Mouse (Mus musculus): ENCODE measurements around the gene 1700008O03Rik. TPM values are rescaled to one million over a fixed set of nuclear protein-coding genes. Genes with fewer than 3 reads are reported as not detected.

1700008O03Rik gene
- polyA plus RNA-seq, 1 experiment from 2014 or later: 0.83 TPM

GRCm38 (mm10) chr7:44334139-44334538 is 51.5 kb downstream of the 1700008O03Rik start:
- H3K27me3 ChIP-seq (ENCODE audit: insufficient read depth, poor library complexity, severe bottlenecking): peaks cover 85% of the 10 kb centered on the region
- WGBS: 61% methylated on average over 14 of the region's 14 CpGs
- H3K36me3 ChIP-seq: no peaks in the 10 kb centered on the region
- H3K9me3 ChIP-seq: no peaks in the 10 kb centered on the region
- peaks cover 9% of the 10 kb centered on the region for H3K4me1 ChIP-seq
- H3K4me3 ChIP-seq: no peak overlapping the region
- H3K27ac ChIP-seq: no peak overlapping the region
- no peak for DNase-seq (ENCODE audit: low spot score)

DNA sequence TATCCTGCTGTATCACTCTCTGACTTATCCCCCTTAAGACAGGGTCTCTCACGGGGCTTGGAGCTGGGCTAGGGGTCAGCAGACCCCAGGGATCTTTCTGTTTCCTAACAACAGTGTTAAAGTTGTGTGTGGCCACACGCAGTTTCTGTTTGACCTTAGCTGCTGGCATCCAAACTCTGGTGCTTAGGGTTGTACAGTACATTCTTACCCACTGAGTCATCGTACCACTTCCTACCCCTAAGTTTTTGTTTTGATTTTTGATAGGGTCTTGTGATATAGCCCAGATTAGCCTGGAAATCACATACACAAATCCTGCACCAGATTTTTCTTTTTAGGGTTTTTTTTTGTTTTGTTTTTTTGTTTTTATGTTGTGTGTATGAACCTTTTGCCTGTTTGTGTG is 53.3 kb downstream of the 1700008O03Rik start:
- 56% methylated on average over 3 of the region's 3 CpGs for WGBS
- H3K27me3 ChIP-seq (ENCODE audit: insufficient read depth, poor library complexity, severe bottlenecking): peaks cover 77% of the 10 kb centered on the region
- peaks cover 9% of the 10 kb centered on the region for H3K4me1 ChIP-seq
- DNase-seq (ENCODE audit: low spot score): no peak
- H3K9me3 ChIP-seq: no peaks in the 10 kb centered on the region
- H3K36me3 ChIP-seq: no peaks in the 10 kb centered on the region
- H3K27ac ChIP-seq: no peak overlapping the region
- no peak overlapping the region for H3K4me3 ChIP-seq

DNA sequence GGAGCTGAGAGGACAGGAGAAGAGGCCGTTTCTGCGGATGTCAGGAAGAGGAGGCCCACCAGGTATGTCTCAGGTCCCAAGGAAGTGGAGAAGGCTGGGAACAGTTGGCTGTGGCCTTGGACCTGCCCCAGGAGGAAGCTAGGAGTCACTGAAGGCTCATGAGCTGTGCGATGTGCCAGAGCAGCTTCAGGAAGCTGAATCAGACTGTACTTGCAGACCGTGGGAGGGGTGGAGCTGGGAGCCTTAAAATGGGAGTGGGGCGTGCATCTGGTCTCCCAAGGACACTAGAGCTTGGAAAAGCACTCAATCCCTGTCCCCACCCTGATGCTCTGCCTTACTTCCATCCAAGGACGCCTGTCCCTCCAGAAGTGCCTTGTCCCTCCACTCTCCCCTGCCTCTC is 59.0 kb downstream of the 1700008O03Rik start:
- Histone ChIP-seq H3K4me3 (no peak overlapping the region), H3K9me3 (no peaks in the 10 kb centered on the region), H3K36me3 (no peaks in the 10 kb centered on the region), H3K27ac (no peak overlapping the region), H3K27me3 (ENCODE audit: insufficient read depth, poor library complexity, severe bottlenecking) (peaks cover 81% of the 10 kb centered on the region), H3K4me1 (peaks cover 4% of the 10 kb centered on the region; the same call in 1 of the 2 replicates)
- WGBS: 44% methylated on average over 6 of the region's 6 CpGs
- no peak for DNase-seq (ENCODE audit: low spot score)

GRCm38 (mm10) chr7:44322290-44322689 is 63.3 kb downstream of the 1700008O03Rik start:
- Histone ChIP-seq H3K36me3 (no peaks in the 10 kb centered on the region), H3K4me1 (peaks cover 4% of the 10 kb centered on the region; the same call in 1 of the 2 replicates), H3K9me3 (no peaks in the 10 kb centered on the region), H3K27ac (no peak overlapping the region), H3K27me3 (ENCODE audit: insufficient read depth, poor library complexity, severe bottlenecking) (peaks cover 86% of the 10 kb centered on the region), H3K4me3 (no peak overlapping the region)
- no peak for DNase-seq (ENCODE audit: low spot score)
- 91% methylated on average over 1 of the region's 1 CpGs for WGBS

- H3K27me3 ChIP-seq (ENCODE audit: insufficient read depth, poor library complexity, severe bottlenecking): peaks cover 84% of the 10 kb centered on the region
- H3K36me3 ChIP-seq: no peaks in the 10 kb centered on the region
- WGBS: 49% methylated on average over 8 of the region's 8 CpGs
- DNase-seq (ENCODE audit: low spot score): no peak
- H3K4me1 ChIP-seq: no peaks in the 10 kb centered on the region
- H3K9me3 ChIP-seq: no peaks in the 10 kb centered on the region
- H3K4me3 ChIP-seq: no peak overlapping the region
- no peak overlapping the region for H3K27ac ChIP-seq
These were observed 64.7 kb downstream of the 1700008O03Rik start for GRCm38 (mm10) chr7:44320886-44321285.

- WGBS: 34% methylated on average over 4 of the region's 4 CpGs
- peaks cover 82% of the 10 kb centered on the region for H3K27me3 ChIP-seq (ENCODE audit: insufficient read depth, poor library complexity, severe bottlenecking)
These were observed 67.7 kb downstream of the 1700008O03Rik start for GRCm38 (mm10) chr7:44317913-44318312.

GRCm38 (mm10) chr7:44312484-44312883 is 73.1 kb downstream of the 1700008O03Rik start:
- Histone ChIP-seq H3K4me3 (no peak overlapping the region), H3K4me1 (peaks cover 25% of the 10 kb centered on the region), H3K9me3 (no peaks in the 10 kb centered on the region), H3K36me3 (no peaks in the 10 kb centered on the region), H3K27me3 (ENCODE audit: insufficient read depth, poor library complexity, severe bottlenecking) (peaks cover 91% of the 10 kb centered on the region), H3K27ac (no peak overlapping the region)
- 53% methylated on average over 16 of the region's 16 CpGs for WGBS
- DNase-seq (ENCODE audit: low spot score): no peak

More at GRCm38 (mm10) chr7:44317913-44318312, 67.7 kb downstream of the 1700008O03Rik start:
- H3K4me3 ChIP-seq: no peak overlapping the region
- H3K4me1 ChIP-seq: no peaks in the 10 kb centered on the region
- H3K27ac ChIP-seq: no peak overlapping the region
- DNase-seq (ENCODE audit: low spot score): no peak
- no peaks in the 10 kb centered on the region for H3K36me3 ChIP-seq
- no peaks in the 10 kb centered on the region for H3K9me3 ChIP-seq

GRCm38 (mm10) chr7:44311713-44312304 is 73.8 kb downstream of the 1700008O03Rik start:
- 12% methylated on average over 6 of the region's 6 CpGs for WGBS
- H3K4me1 ChIP-seq: peaks cover 25% of the 10 kb centered on the region
- no peak overlapping the region for H3K27ac ChIP-seq
- peak overlapping the region; percentile 62; the same call in 1 of the 2 replicates for H3K4me3 ChIP-seq
- H3K27me3 ChIP-seq (ENCODE audit: insufficient read depth, poor library complexity, severe bottlenecking): peaks cover 94% of the 10 kb centered on the region
- H3K36me3 ChIP-seq: no peaks in the 10 kb centered on the region
- no peak for DNase-seq (ENCODE audit: low spot score)
- H3K9me3 ChIP-seq: no peaks in the 10 kb centered on the region

GRCm38 (mm10) chr7:44310878-44311712 is 74.5 kb downstream of the 1700008O03Rik start:
- Histone ChIP-seq H3K27ac (peak overlapping the region; percentile 67), H3K4me3 (peak overlapping the region; percentile 62), H3K4me1 (peaks cover 25% of the 10 kb centered on the region), H3K36me3 (no peaks in the 10 kb centered on the region), H3K27me3 (ENCODE audit: insufficient read depth, poor library complexity, severe bottlenecking) (peaks cover 94% of the 10 kb centered on the region), H3K9me3 (no peaks in the 10 kb centered on the region)
- DNase-seq (ENCODE audit: low spot score): no peak
- WGBS: under 1% methylated on average over 35 of the region's 38 CpGs

DNA sequence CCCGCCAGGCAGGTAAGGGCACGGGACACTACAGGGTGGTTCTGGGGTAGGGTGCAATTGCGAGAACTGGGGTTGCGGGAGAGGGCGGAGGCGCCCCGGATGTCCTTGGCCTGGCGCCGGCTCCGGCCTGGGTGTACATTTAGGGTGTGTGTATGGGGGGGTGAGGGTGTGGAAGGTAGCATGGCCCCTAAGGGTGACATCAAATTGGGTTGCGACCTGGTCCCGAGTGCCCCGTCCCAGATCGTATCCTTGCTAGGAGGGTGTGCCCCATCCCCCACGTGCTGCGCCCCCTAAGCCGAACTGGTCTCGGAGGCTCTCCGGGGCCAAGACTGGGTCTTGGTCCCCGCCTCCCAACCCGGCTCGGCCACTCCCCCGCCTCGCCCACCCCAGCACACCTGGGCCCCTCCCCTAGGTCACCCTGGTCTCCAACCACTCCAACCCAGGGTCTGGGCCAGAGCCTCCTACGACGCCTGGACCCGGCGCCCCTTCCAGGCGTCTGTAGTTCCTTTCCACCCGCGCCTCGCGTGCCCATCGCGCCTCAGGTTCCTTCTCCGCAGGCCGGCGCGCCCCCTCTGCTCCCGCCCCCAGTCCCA is 75.2 kb downstream of the 1700008O03Rik start:
- Histone ChIP-seq H3K36me3 (no peaks in the 10 kb centered on the region), H3K4me1 (peaks cover 31% of the 10 kb centered on the region), H3K27ac (peak overlapping the region; percentile 67), H3K27me3 (ENCODE audit: insufficient read depth, poor library complexity, severe bottlenecking) (peaks cover 93% of the 10 kb centered on the region), H3K4me3 (peak overlapping the region; percentile 62), H3K9me3 (no peaks in the 10 kb centered on the region)
- WGBS: under 1% methylated on average over 40 of the region's 40 CpGs
- DNase-seq (ENCODE audit: low spot score): no peak

Other genes starting within 250 kb of the 1700008O03Rik start
- not detected in 2 replicates for gene Klk1b16, start 249.1 kb downstream of the 1700008O03Rik start, polyA plus RNA-seq (2016; fragmentation: Nextera tagmentation; extraction: Ambion mirVana)
- not detected in 2 replicates for gene Klk1b24, start 197.6 kb downstream of the 1700008O03Rik start, polyA plus RNA-seq (2016; fragmentation: Nextera tagmentation; extraction: Ambion mirVana)
- gene Klk1b3, start 187.6 kb downstream of the 1700008O03Rik start, polyA plus RNA-seq (2016; fragmentation: Nextera tagmentation; extraction: Ambion mirVana): not detected in 2 replicates
- not detected in 2 replicates for gene Klk1b4, start 178.4 kb downstream of the 1700008O03Rik start, polyA plus RNA-seq (2016; fragmentation: Nextera tagmentation; extraction: Ambion mirVana)
- not detected in 2 replicates for gene Klk1b5, start 169.9 kb downstream of the 1700008O03Rik start, polyA plus RNA-seq (2016; fragmentation: Nextera tagmentation; extraction: Ambion mirVana)
- gene Klk1, start 160.5 kb downstream of the 1700008O03Rik start, polyA plus RNA-seq (2016; fragmentation: Nextera tagmentation; extraction: Ambion mirVana): 0.30 TPM in 1 of 2 replicates, not detected in the other
- not detected in 2 replicates for gene Gm36864, start 149.6 kb downstream of the 1700008O03Rik start, polyA plus RNA-seq (2016; fragmentation: Nextera tagmentation; extraction: Ambion mirVana)
- 0.87 and 0.88 TPM in 2 replicates for gene 1700028J19Rik, start 139.1 kb downstream of the 1700008O03Rik start, polyA plus RNA-seq (2016; fragmentation: Nextera tagmentation; extraction: Ambion mirVana)
- gene 2410002F23Rik, start 139.1 kb downstream of the 1700008O03Rik start, polyA plus RNA-seq (2016; fragmentation: Nextera tagmentation; extraction: Ambion mirVana): 121 and 136 TPM in 2 replicates
- gene Acp4, start 128.4 kb downstream of the 1700008O03Rik start, polyA plus RNA-seq (2016; fragmentation: Nextera tagmentation; extraction: Ambion mirVana): not detected in 2 replicates
- gene Gm15517, start 124.4 kb downstream of the 1700008O03Rik start, polyA plus RNA-seq (2016; fragmentation: Nextera tagmentation; extraction: Ambion mirVana): not detected in 2 replicates
- gene Clec11a, start 78.9 kb downstream of the 1700008O03Rik start, polyA plus RNA-seq (2016; fragmentation: Nextera tagmentation; extraction: Ambion mirVana): 0.60 and 1.2 TPM in 2 replicates
- 0.47 and 0.84 TPM in 2 replicates for gene Shank1, start 75.6 kb downstream of the 1700008O03Rik start, polyA plus RNA-seq (2016; fragmentation: Nextera tagmentation; extraction: Ambion mirVana)
- gene Syt3, start 1.7 kb downstream of the 1700008O03Rik start, polyA plus RNA-seq (2016; fragmentation: Nextera tagmentation; extraction: Ambion mirVana): 0.74 and 0.78 TPM in 2 replicates
- 1.2 and 1.7 TPM in 2 replicates for gene Lrrc4b, start 43.2 kb upstream of the 1700008O03Rik start, polyA plus RNA-seq (2016; fragmentation: Nextera tagmentation; extraction: Ambion mirVana)
- 0.83 and 1.8 TPM in 2 replicates for gene Aspdh, start 79.6 kb upstream of the 1700008O03Rik start, polyA plus RNA-seq (2016; fragmentation: Nextera tagmentation; extraction: Ambion mirVana)
- gene Josd2, start 82.2 kb upstream of the 1700008O03Rik start, polyA plus RNA-seq (2016; fragmentation: Nextera tagmentation; extraction: Ambion mirVana): 158 and 196 TPM in 2 replicates
- 92.2 and 95.7 TPM in 2 replicates for gene Emc10, start 110.7 kb upstream of the 1700008O03Rik start, polyA plus RNA-seq (2016; fragmentation: Nextera tagmentation; extraction: Ambion mirVana)
- gene Fam71e1, start 110.8 kb upstream of the 1700008O03Rik start, polyA plus RNA-seq (2016; fragmentation: Nextera tagmentation; extraction: Ambion mirVana): 9.3 and 11.1 TPM in 2 replicates
- 0.21 TPM in 2 replicates for gene Mybpc2, start 138.8 kb upstream of the 1700008O03Rik start, polyA plus RNA-seq (2016; fragmentation: Nextera tagmentation; extraction: Ambion mirVana)
- gene Spib, start 146.3 kb upstream of the 1700008O03Rik start, polyA plus RNA-seq (2016; fragmentation: Nextera tagmentation; extraction: Ambion mirVana): 0.12 and 0.15 TPM in 2 replicates
- 96.8 and 101 TPM in 2 replicates for gene Pold1, start 163.0 kb upstream of the 1700008O03Rik start, polyA plus RNA-seq (2016; fragmentation: Nextera tagmentation; extraction: Ambion mirVana)
- gene Nr1h2, start 168.1 kb upstream of the 1700008O03Rik start, polyA plus RNA-seq (2016; fragmentation: Nextera tagmentation; extraction: Ambion mirVana): 59.9 and 65.3 TPM in 2 replicates
- gene Napsa, start 186.6 kb upstream of the 1700008O03Rik start, polyA plus RNA-seq (2016; fragmentation: Nextera tagmentation; extraction: Ambion mirVana): 0.64 TPM in 1 of 2 replicates, not detected in the other
- 0.02 and 0.24 TPM in 2 replicates for gene Kcnc3, start 204.8 kb upstream of the 1700008O03Rik start, polyA plus RNA-seq (2016; fragmentation: Nextera tagmentation; extraction: Ambion mirVana)